Mouse (Mus musculus): ENCODE results near the gene Tex45.
A peak's percentile ranks its signal among the peaks of the same experiment; 100 is the strongest.

- TF ChIP-seq CTCF (conservative IDR thresholded peaks at IDR 0.05; ENCODE audit: low read length) (no peak), NANOG (IDR thresholded peaks at IDR 0.05; ENCODE audit: borderline replicate concordance, low read length) (peak; percentile 95)
Measured at GRCm38 (mm10) chr8:3421507-3421906, 49.2 kb upstream of the Tex45 start.

All from E14TG2a.4 (cell line).